Mouse (Mus musculus): Measurements from ENCODE around the gene Mrps2. TPM values are rescaled to one million over a fixed set of nuclear protein-coding genes. Genes with fewer than 3 reads are reported as not detected.

Gene Mrps2
- polyA plus RNA-seq, 1 experiment from 2014 or later: 43.1 TPM

GRCm38 (mm10) chr2:28446515-28447314 is 21.2 kb upstream of the Mrps2 start, which contains the start of gene Ppp1r26:
Gene Ppp1r26 (plus strand): TSS chr2:28446800.
- CTCF ChIA-PET: no interaction called here
- POLR2A ChIA-PET: interaction anchor here (0.7 kb wide), 1 partner anchor 15 kb away, joined by 5 read pairs; no protein-coding TSS in a partner anchor
- TF ChIP-seq CTCF (IDR thresholded peaks at IDR 0.05): no peak
- no peaks in the 10 kb centered on the region for H3K27me3 ChIP-seq
- in situ Hi-C loops (cut with MboI; ENCODE audit: low pct_unique_long_range_greater_than_20kb): no loop called here
- ATAC-seq (peak; percentile 54), DNase-seq (ENCODE audit: low read depth, low spot score) (no peak)

DNA sequence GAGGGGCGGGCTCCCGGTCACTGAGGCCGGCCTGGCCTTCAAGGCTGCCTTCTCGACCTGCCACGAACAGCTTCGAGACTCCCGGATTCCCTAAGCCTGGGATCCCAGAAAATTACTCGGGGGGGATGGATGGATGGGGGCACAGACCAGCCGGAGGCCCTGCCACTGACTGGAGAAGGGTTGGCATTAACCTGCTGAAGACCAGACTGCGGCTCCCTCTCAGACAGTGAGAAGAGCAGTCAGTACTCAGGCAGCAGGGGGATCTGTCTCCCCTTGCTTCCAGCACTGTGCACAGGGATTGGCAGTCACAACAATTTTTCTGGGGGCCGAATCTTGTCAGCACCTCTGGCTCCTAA is 20.6 kb upstream of the Mrps2 start:
- DNase-seq (ENCODE audit: low read depth, low spot score) (no peak), ATAC-seq (no peak)
- ChIA-PET CTCF (no interaction called here), POLR2A (interaction anchor here (0.7 kb wide), 1 partner anchor 14 kb away, joined by 5 read pairs; no protein-coding TSS in a partner anchor)
- no peaks in the 10 kb centered on the region for H3K27me3 ChIP-seq
- in situ Hi-C loops (cut with MboI; ENCODE audit: low pct_unique_long_range_greater_than_20kb): no loop called here
- no peak for TF ChIP-seq CTCF (IDR thresholded peaks at IDR 0.05)

DNA sequence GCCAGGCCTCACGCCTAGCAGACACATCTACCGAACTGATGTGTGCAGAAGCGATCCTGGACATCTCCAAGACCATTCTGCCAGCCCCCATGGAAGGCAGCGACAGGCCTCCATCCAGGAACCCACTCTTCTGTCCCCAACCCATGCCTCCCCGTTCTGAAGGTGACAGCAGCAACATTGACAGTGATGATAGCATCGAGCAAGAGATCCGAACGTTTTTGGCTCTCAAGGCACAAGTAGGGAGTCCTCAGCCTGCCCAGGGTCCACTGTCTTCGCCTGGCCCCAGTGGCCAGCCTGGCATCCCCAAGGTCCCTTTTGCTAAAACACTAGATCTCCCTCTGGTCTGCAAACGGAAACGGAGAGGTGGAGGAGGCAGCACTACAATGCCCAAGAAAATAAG is 16.2 kb upstream of the Mrps2 start:
- in situ Hi-C loops (cut with MboI; ENCODE audit: low pct_unique_long_range_greater_than_20kb): no loop called here
- no peaks in the 10 kb centered on the region for H3K27me3 ChIP-seq
- ATAC-seq (no peak), DNase-seq (ENCODE audit: low read depth, low spot score) (no peak)
- TF ChIP-seq CTCF (IDR thresholded peaks at IDR 0.05): no peak
- POLR2A ChIA-PET: no interaction called here
- CTCF ChIA-PET: interaction anchor here (1.5 kb wide), 1 partner anchor 13 kb away, joined by 3 read pairs; no protein-coding TSS in a partner anchor

GRCm38 (mm10) chr2:28453539-28453938 is 14.3 kb upstream of the Mrps2 start:
- no peak for DNase-seq (ENCODE audit: low read depth, low spot score)
- no peaks in the 10 kb centered on the region for H3K27me3 ChIP-seq
- TF ChIP-seq CTCF (IDR thresholded peaks at IDR 0.05): no peak
- POLR2A ChIA-PET: no interaction called here
- CTCF ChIA-PET: no interaction called here
- ATAC-seq: no peak
- in situ Hi-C loops (cut with MboI; ENCODE audit: low pct_unique_long_range_greater_than_20kb): no loop called here

DNA sequence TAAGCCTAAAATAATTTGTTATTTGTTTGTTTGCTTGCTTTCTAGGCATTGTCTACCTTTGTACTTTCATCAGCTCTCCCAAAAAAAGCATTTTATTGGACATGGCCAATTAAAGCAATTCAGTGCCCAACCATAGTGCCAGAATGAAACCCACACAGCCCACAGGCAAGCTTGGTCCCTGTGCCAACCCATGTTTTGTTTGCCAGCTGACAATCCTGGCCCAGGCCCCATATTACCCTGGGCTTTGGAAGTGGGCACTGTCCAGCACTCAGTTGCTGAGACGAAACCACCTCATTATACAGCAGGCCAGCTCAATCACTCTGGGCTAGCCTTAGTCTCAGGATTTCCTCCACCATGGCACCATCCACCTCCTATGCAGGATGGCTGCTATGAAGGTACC is 11.2 kb upstream of the Mrps2 start:
- ChIA-PET CTCF (interaction anchor here (1.4 kb wide), 1 partner anchor 13 kb away, joined by 3 read pairs; no protein-coding TSS in a partner anchor), POLR2A (no interaction called here)
- DNase-seq (ENCODE audit: low read depth, low spot score) (no peak), ATAC-seq (no peak)
- H3K27me3 ChIP-seq: no peaks in the 10 kb centered on the region
- in situ Hi-C loops (cut with MboI; ENCODE audit: low pct_unique_long_range_greater_than_20kb): no loop called here
- no peak for TF ChIP-seq CTCF (IDR thresholded peaks at IDR 0.05)

DNA sequence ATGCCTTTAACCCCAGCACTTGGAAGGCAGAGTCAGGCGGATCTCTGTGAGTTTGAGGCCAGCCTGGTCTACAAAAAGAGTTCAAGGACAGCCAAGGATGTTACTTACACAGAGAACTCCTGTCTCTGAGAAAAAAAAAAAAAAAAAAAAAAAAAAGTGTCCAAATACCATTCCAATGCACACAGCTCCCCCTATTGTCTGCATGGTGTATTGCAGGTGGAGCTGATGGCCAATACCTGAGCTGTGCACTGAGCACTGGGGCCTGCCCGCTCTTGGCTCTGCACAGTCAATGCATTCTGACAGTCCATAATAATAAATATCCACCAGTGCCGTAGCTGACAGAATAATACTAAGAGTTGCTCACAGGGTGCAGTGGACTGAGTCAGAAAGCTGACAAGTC is 3.9 kb upstream of the Mrps2 start:
- TF ChIP-seq CTCF (IDR thresholded peaks at IDR 0.05): peak; percentile 69
- DNase-seq (ENCODE audit: low read depth, low spot score) (no peak), ATAC-seq (no peak)
- in situ Hi-C loops (cut with MboI; ENCODE audit: low pct_unique_long_range_greater_than_20kb): no loop called here
- H3K27me3 ChIP-seq: no peaks in the 10 kb centered on the region
- ChIA-PET CTCF (interaction anchor here (0.8 kb wide), 1 partner anchor 13 kb away, joined by 3 read pairs; no protein-coding TSS in a partner anchor), POLR2A (interaction anchor here (0.6 kb wide), 1 partner anchor 297 kb away, joined by 4 read pairs; no protein-coding TSS in a partner anchor)

DNA sequence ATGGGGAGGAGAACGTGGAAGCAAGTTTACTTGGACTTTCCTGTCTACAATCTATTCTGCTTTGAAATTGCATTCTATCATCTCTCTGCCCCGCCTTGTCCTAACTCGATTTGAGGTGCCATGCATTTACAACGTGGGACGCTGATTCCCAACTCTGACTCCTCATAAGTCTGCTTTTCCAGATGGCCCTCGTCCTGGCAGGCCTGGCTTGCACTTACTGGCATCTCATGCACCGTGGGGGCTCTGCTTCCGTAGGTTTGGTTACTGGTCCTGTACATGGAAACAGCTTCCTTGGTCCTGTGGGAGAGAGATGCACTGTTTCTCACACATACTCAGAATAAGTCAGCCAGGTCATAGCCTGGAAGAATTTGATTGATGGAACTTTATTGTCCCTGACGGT is 2.9 kb upstream of the Mrps2 start:
- ChIA-PET CTCF (interaction anchor here (1.3 kb wide), 1 partner anchor 10 kb away, joined by 3 read pairs; no protein-coding TSS in a partner anchor), POLR2A (no interaction called here)
- TF ChIP-seq CTCF (IDR thresholded peaks at IDR 0.05): no peak
- H3K27me3 ChIP-seq: no peaks in the 10 kb centered on the region
- DNase-seq (ENCODE audit: low read depth, low spot score): no peak
- in situ Hi-C loops (cut with MboI; ENCODE audit: low pct_unique_long_range_greater_than_20kb): no loop called here
- no peak for ATAC-seq

- in situ Hi-C loops (cut with MboI; ENCODE audit: low pct_unique_long_range_greater_than_20kb): no loop called here
- DNase-seq (ENCODE audit: low read depth, low spot score): no peak
- TF ChIP-seq CTCF (IDR thresholded peaks at IDR 0.05): no peak
- ChIA-PET POLR2A (no interaction called here), CTCF (interaction anchor here (1.0 to 1.3 kb wide), 2 partner anchors 11 to 45 kb away, joined by 3 read pairs; no protein-coding TSS in a partner anchor)
- no peaks in the 10 kb centered on the region for H3K27me3 ChIP-seq
- ATAC-seq: no peak
Measured at GRCm38 (mm10) chr2:28465836-28466518, 1.9 kb upstream of the Mrps2 start, which contains the start of gene 1700007K13Rik. Gene 1700007K13Rik (minus strand): TSS chr2:28466332.

DNA sequence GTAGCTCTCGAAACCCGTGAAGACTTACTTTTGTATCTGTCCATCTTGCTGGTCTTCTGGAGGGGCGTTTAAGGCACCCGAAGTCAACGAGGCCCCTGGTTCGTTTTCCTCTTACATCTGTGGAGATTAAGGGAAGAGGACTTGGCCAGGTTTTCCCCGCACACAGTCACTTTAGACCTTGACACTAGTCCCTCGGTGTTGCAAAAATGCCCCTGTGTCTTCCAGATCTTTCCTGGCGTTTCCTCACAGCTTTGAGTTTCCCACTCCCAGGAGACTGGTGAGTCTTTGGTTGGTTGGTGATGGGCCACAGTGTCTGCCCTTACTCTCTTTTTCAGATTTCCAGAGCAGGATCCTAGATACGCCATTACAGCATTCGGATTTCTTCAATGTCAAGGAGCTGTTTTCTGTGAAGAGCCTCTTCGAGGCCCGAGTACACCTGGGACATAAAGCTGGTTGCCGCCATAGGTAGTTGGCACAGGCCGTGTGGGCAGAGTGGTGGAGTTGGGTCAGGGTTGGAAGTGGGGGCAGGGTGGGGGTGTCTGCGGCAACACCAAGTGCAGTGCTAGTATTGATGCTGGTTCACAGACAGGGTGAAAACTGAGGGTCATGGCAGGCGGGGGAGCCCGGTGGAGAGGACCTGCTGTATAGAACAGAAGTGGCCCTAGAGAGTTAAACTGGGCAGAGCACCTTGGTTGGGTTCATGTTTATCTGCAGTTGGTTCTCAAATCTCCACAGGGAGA is 790 bp downstream of the Mrps2 start:
- ChIA-PET POLR2A (no interaction called here), CTCF (no interaction called here)
- in situ Hi-C loops (cut with MboI; ENCODE audit: low pct_unique_long_range_greater_than_20kb): no loop called here
- DNase-seq (ENCODE audit: low read depth, low spot score) (no peak), ATAC-seq (no peak)
- H3K27me3 ChIP-seq: no peaks in the 10 kb centered on the region
- no peak for TF ChIP-seq CTCF (IDR thresholded peaks at IDR 0.05)

DNA sequence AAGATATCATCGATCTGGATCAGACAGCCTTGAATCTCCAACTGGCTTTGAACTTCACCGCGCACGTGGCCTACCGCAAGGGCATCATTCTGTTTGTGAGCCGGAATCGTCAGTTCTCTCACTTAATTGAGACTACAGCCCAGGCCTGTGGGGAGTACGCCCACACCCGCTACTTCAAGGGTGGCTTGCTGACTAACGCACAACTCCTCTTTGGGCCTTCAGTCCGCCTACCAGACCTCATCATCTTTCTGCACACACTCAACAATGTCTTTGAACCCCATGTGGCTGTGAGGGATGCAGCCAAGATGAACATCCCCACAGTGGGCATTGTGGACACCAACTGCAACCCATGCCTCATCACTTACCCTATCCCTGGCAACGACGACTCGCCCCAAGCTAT is 1.6 kb downstream of the Mrps2 start:
- in situ Hi-C loops (cut with MboI; ENCODE audit: low pct_unique_long_range_greater_than_20kb): no loop called here
- peaks cover 8% of the 10 kb centered on the region for H3K27me3 ChIP-seq
- DNase-seq (ENCODE audit: low read depth, low spot score) (no peak), ATAC-seq (no peak)
- POLR2A ChIA-PET: no interaction called here
- TF ChIP-seq CTCF (IDR thresholded peaks at IDR 0.05): no peak
- CTCF ChIA-PET: no interaction called here
